Mouse (Mus musculus) testis, adult 2 months (tissue): ENCODE measurements at regions not wholly inside any gene's neighbourhood (a gene's known extent, or its start where the extent isn't known, plus 50 kb on each side); places are given as distances from the start of the nearest gene placed in this dataset.

Experiments
- H3K27ac ChIP-seq: fragments of 200-500 bp; 2 replicates; pipeline ENCODE4 v1.5.1; 2012; ENCODE audit warnings: low read depth, low read length; ENCODE audit not compliant: control insufficient read depth, insufficient read depth
- H3K27me3 ChIP-seq: fragments of 200-500 bp; 2 replicates; pipeline ENCODE4 v1.6.1; 2012; ENCODE audit warnings: mild to moderate bottlenecking, low read length, moderate library complexity; ENCODE audit not compliant: control insufficient read depth, insufficient read depth
- H3K36me3 ChIP-seq: fragments of 200-500 bp; 2 replicates; pipeline ENCODE4 v1.6.1; 2012; ENCODE audit warnings: mild to moderate bottlenecking, low read length; ENCODE audit not compliant: control insufficient read depth, insufficient read depth
- H3K4me1 ChIP-seq: fragments of 200-500 bp; 2 replicates; pipeline ENCODE4 v1.6.1; 2012; ENCODE audit warnings: low read length; ENCODE audit not compliant: control insufficient read depth, insufficient read depth
- H3K4me3 ChIP-seq: fragments of 200-500 bp; 2 replicates; pipeline ENCODE4 v1.5.1; 2012; ENCODE audit warnings: low read depth, mild to moderate bottlenecking, low read length, moderate library complexity, mixed read lengths; ENCODE audit not compliant: control insufficient read depth
- CTCF ChIP-seq: fragments of 200-500 bp; IDR thresholded peaks from 2 replicates; pipeline ENCODE4 v1.5.1; 2012; ENCODE audit warnings: low read depth, mild to moderate bottlenecking, inconsistent platforms, low read length, moderate library complexity; ENCODE audit not compliant: control insufficient read depth, insufficient read depth, insufficient replicate concordance
- POLR2A ChIP-seq: fragments of 200-500 bp; IDR thresholded peaks from 2 replicates; pipeline ENCODE4 v1.6.1; 2012; ENCODE audit warnings: low read depth, mild to moderate bottlenecking, inconsistent platforms, low read length, moderate library complexity; ENCODE audit not compliant: control insufficient read depth

GRCm38 (mm10) chr12:104562961-104563360 is 89.8 kb upstream of the Gsc start:
- Histone ChIP-seq H3K4me1 (peaks cover 4% of the 10 kb centered on the region; the same call in 1 of the 2 replicates), H3K27ac (no peak overlapping the region), H3K4me3 (no peak overlapping the region), H3K27me3 (no peaks in the 10 kb centered on the region), H3K36me3 (no peaks in the 10 kb centered on the region)
- no peak for TF ChIP-seq POLR2A
- no peak for TF ChIP-seq CTCF

- Histone ChIP-seq H3K27ac (no peak overlapping the region), H3K4me3 (no peak overlapping the region), H3K27me3 (no peaks in the 10 kb centered on the region), H3K36me3 (no peaks in the 10 kb centered on the region), H3K4me1 (no peaks in the 10 kb centered on the region)
- TF ChIP-seq POLR2A = no peak
- TF ChIP-seq CTCF = no peak
These were observed 87.9 kb upstream of the Gsc start for GRCm38 (mm10) chr12:104560934-104561565.

- Histone ChIP-seq H3K4me1 (no peaks in the 10 kb centered on the region), H3K36me3 (no peaks in the 10 kb centered on the region), H3K4me3 (no peak overlapping the region), H3K27me3 (no peaks in the 10 kb centered on the region), H3K27ac (no peak overlapping the region)
- TF ChIP-seq POLR2A = no peak
- TF ChIP-seq CTCF = no peak
These were observed 84.6 kb upstream of the Gsc start for GRCm38 (mm10) chr12:104557761-104558160.

GRCm38 (mm10) chr12:104557307-104557706 is 84.2 kb upstream of the Gsc start:
- no peak overlapping the region for H3K27ac ChIP-seq
- H3K4me3 ChIP-seq = no peak overlapping the region
- H3K27me3 ChIP-seq = no peaks in the 10 kb centered on the region
- H3K4me1 ChIP-seq = no peaks in the 10 kb centered on the region
- TF ChIP-seq CTCF = no peak
- TF ChIP-seq POLR2A = no peak
- no peaks in the 10 kb centered on the region for H3K36me3 ChIP-seq

- no peaks in the 10 kb centered on the region for H3K36me3 ChIP-seq
- TF ChIP-seq CTCF (no peak), POLR2A (no peak)
- H3K4me3 ChIP-seq = no peak overlapping the region
- H3K4me1 ChIP-seq = no peaks in the 10 kb centered on the region; the same call in 1 of the 2 replicates
- H3K27ac ChIP-seq = no peak overlapping the region
- no peaks in the 10 kb centered on the region for H3K27me3 ChIP-seq
These were observed 75.5 kb upstream of the Gsc start for GRCm38 (mm10) chr12:104548586-104548985.

- Histone ChIP-seq H3K4me1 (no peaks in the 10 kb centered on the region; the same call in 1 of the 2 replicates), H3K36me3 (no peaks in the 10 kb centered on the region), H3K27me3 (no peaks in the 10 kb centered on the region), H3K4me3 (no peak overlapping the region), H3K27ac (no peak overlapping the region)
- TF ChIP-seq CTCF (no peak), POLR2A (no peak)
These were observed 74.4 kb upstream of the Gsc start for GRCm38 (mm10) chr12:104547561-104547960.

- Histone ChIP-seq H3K27ac (no peak overlapping the region), H3K4me1 (no peaks in the 10 kb centered on the region; the same call in 1 of the 2 replicates), H3K4me3 (no peak overlapping the region), H3K36me3 (no peaks in the 10 kb centered on the region), H3K27me3 (no peaks in the 10 kb centered on the region)
- TF ChIP-seq POLR2A (no peak), CTCF (no peak)
These were observed 73.1 kb upstream of the Gsc start for GRCm38 (mm10) chr12:104545993-104546769.
